Mouse (Mus musculus): Measurements from ENCODE around the gene Abca1. TPM values are rescaled to one million over a fixed set of nuclear protein-coding genes. Genes with fewer than 3 reads are reported as not detected.

Gene Abca1
- total and polyA plus RNA-seq, 3 experiments: 4.2 to 23.5 (median 13.1) TPM

DNA sequence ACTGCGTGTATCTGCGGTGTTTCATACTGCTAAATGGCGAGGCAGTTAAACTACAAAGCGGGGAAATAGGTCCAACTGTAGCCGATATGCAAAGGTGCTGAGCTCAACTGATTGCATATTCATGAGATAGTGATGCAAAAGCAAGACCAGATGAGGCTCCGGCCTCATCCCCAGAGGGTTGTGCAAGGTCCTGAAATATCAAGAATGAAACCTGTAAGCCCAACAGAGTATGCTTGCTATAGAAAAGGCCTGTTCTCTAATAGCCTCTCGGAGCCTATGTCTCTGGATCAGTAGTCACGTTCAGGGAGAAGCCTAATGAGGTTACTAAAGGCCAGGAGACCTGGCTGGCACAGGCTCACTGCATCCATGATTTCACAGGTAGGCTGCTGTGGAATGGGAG is 9.2 kb downstream of the Abca1 start:
- DNase-seq: no peak
- 88% methylated on average over 8 of the region's 8 CpGs for WGBS
- Histone ChIP-seq H3K27me3 (ENCODE audit: control insufficient read depth, insufficient read depth, low read length) (no peaks in the 10 kb centered on the region), H3K4me3 (no peak overlapping the region), H3K4me1 (ENCODE audit: control insufficient read depth, insufficient read depth, low read length) (peaks cover 24% of the 10 kb centered on the region), H3K79me2 (replicated peaks; ENCODE audit: control insufficient read depth, insufficient read depth, low read length) (peaks cover 11% of the 10 kb centered on the region), H3K27ac (no peak overlapping the region), H3K36me3 (ENCODE audit: control insufficient read depth, insufficient read depth, low read length) (peaks cover 10% of the 10 kb centered on the region), H3K9ac (ENCODE audit: low read depth, low read length) (no peak overlapping the region)
- TF ChIP-seq CTCF (IDR thresholded peaks at IDR 0.05) (no peak), EP300 (IDR thresholded peaks at IDR 0.05; ENCODE audit: insufficient read depth, low read depth, low read length) (no peak), POLR2A (IDR thresholded peaks at IDR 0.05; ENCODE audit: insufficient read depth, low read depth, low read length) (no peak)
- intact Hi-C loops (cut with DNase I): no loop called here

DNA sequence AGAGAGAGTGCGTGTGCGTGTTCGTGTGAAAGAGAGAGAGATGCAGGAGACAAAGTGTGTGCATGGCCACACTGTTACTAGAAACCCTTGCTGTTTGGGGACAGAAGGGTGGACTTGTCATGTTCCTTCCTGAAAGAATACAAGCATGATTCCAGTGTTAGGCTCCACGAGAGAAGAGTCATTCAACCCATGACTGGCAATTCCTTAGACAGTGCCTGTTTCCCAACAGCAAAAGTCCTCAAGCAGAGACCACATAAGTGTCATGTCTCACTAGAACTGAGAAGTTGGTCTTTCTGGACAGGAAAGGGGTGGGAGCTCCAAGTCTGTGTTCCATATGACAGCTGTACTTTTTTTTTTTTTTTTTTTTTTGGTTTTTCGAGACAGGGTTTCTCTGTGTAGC is 10.1 kb downstream of the Abca1 start:
- TF ChIP-seq EP300 (IDR thresholded peaks at IDR 0.05; ENCODE audit: insufficient read depth, low read depth, low read length) (no peak), POLR2A (IDR thresholded peaks at IDR 0.05; ENCODE audit: insufficient read depth, low read depth, low read length) (no peak), CTCF (IDR thresholded peaks at IDR 0.05) (no peak)
- H3K27ac ChIP-seq: no peak overlapping the region
- H3K4me1 ChIP-seq (ENCODE audit: control insufficient read depth, insufficient read depth, low read length): peaks cover 20% of the 10 kb centered on the region
- intact Hi-C loops (cut with DNase I): no loop called here
- WGBS: 93% methylated on average over 4 of the region's 5 CpGs
- no peak overlapping the region for H3K4me3 ChIP-seq
- DNase-seq: no peak
- no peaks in the 10 kb centered on the region for H3K27me3 ChIP-seq (ENCODE audit: control insufficient read depth, insufficient read depth, low read length)
- no peak overlapping the region for H3K9ac ChIP-seq (ENCODE audit: low read depth, low read length)
- peaks cover 14% of the 10 kb centered on the region for H3K36me3 ChIP-seq (ENCODE audit: control insufficient read depth, insufficient read depth, low read length)
- peaks cover 11% of the 10 kb centered on the region for H3K79me2 ChIP-seq (replicated peaks; ENCODE audit: control insufficient read depth, insufficient read depth, low read length)

DNA sequence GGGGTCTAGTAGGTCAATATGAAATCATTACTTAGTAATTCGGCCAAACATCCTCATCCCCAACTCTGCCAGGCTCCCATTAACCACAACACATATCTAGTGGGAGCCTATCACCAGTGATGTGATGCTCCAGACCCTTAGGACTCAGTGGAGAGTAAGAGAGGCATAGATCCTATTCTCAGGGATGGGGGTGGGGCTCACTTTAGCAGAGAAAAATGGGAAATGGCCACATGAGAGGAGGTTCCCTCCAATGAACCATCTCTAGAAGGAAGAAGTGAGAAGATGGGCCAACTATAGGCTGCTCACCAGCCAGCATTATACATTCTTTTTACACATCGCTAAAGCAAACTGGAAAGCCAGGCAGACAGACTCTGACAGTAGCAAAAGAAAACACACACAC is 10.9 kb downstream of the Abca1 start:
- H3K4me3 ChIP-seq: no peak overlapping the region
- H3K27ac ChIP-seq: no peak overlapping the region
- no peak for DNase-seq
- WGBS: 75% methylated on average over 2 of the region's 2 CpGs
- H3K4me1 ChIP-seq (ENCODE audit: control insufficient read depth, insufficient read depth, low read length): peaks cover 20% of the 10 kb centered on the region
- no peak overlapping the region for H3K9ac ChIP-seq (ENCODE audit: low read depth, low read length)
- no peak for TF ChIP-seq POLR2A (IDR thresholded peaks at IDR 0.05; ENCODE audit: insufficient read depth, low read depth, low read length)
- no peak for TF ChIP-seq CTCF (IDR thresholded peaks at IDR 0.05)
- TF ChIP-seq EP300 (IDR thresholded peaks at IDR 0.05; ENCODE audit: insufficient read depth, low read depth, low read length): no peak
- peaks cover 11% of the 10 kb centered on the region for H3K79me2 ChIP-seq (replicated peaks; ENCODE audit: control insufficient read depth, insufficient read depth, low read length)
- intact Hi-C loops (cut with DNase I): no loop called here
- H3K27me3 ChIP-seq (ENCODE audit: control insufficient read depth, insufficient read depth, low read length): no peaks in the 10 kb centered on the region
- H3K36me3 ChIP-seq (ENCODE audit: control insufficient read depth, insufficient read depth, low read length): peaks cover 11% of the 10 kb centered on the region

DNA sequence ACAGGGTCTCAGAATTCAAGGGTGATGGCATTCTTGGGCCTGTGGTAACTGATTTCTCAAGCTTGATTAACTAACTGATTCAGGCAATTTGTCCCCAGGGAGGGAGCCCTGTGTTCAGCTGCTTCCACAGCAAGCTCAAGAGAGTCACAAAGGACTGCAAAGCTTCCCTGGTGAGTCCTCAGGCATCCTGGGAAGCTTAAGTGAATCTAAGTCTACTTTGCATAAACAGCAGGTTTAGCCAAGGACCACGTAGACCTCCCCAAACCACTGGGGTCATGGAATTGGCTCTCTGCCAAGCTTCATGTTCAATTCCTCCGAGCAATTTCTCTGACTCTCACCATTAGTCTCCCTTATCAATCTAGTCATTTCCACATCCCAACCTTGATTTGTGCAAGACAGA is 12.2 kb downstream of the Abca1 start:
- no peak overlapping the region for H3K4me3 ChIP-seq
- peaks cover 11% of the 10 kb centered on the region for H3K79me2 ChIP-seq (replicated peaks; ENCODE audit: control insufficient read depth, insufficient read depth, low read length)
- peaks cover 15% of the 10 kb centered on the region for H3K4me1 ChIP-seq (ENCODE audit: control insufficient read depth, insufficient read depth, low read length)
- no peaks in the 10 kb centered on the region for H3K27me3 ChIP-seq (ENCODE audit: control insufficient read depth, insufficient read depth, low read length)
- peaks cover 6% of the 10 kb centered on the region for H3K36me3 ChIP-seq (ENCODE audit: control insufficient read depth, insufficient read depth, low read length)
- H3K27ac ChIP-seq: no peak overlapping the region
- no peak for TF ChIP-seq CTCF (IDR thresholded peaks at IDR 0.05)
- no peak for TF ChIP-seq EP300 (IDR thresholded peaks at IDR 0.05; ENCODE audit: insufficient read depth, low read depth, low read length)
- TF ChIP-seq POLR2A (IDR thresholded peaks at IDR 0.05; ENCODE audit: insufficient read depth, low read depth, low read length): no peak
- peak in 1 of 2 experiments; percentile 21 for DNase-seq
- H3K9ac ChIP-seq (ENCODE audit: low read depth, low read length): no peak overlapping the region
- WGBS: 28% methylated on average over 2 of the region's 2 CpGs
- intact Hi-C loops (cut with DNase I): no loop called here

DNA sequence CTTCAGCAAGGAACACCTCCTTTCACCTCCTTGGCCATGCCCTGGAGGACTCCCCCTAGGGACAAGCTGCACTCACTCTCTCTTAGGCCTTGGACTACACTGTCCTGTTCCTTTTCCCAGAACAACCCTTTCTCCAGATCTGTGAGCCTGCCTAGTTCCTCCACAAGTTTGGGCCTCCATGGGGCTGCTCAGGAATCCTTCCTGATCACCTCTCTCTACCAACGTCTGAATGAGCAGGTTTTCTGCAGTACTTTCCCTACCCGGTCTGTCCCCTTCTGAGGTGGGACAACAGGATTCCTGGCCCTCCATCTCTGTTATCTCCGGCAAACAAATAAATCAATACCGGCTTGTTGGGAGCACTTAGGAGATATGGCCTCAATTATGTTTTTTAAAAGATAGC is 12.6 kb downstream of the Abca1 start:
- no peaks in the 10 kb centered on the region for H3K27me3 ChIP-seq (ENCODE audit: control insufficient read depth, insufficient read depth, low read length)
- DNase-seq: no peak
- no peak overlapping the region for H3K27ac ChIP-seq
- H3K79me2 ChIP-seq (replicated peaks; ENCODE audit: control insufficient read depth, insufficient read depth, low read length): peaks cover 11% of the 10 kb centered on the region
- H3K4me3 ChIP-seq: no peak overlapping the region
- 78% methylated on average over 4 of the region's 4 CpGs for WGBS
- peaks cover 15% of the 10 kb centered on the region for H3K4me1 ChIP-seq (ENCODE audit: control insufficient read depth, insufficient read depth, low read length)
- intact Hi-C loops (cut with DNase I): no loop called here
- peaks cover 6% of the 10 kb centered on the region; the same call in 1 of the 2 replicates for H3K36me3 ChIP-seq (ENCODE audit: control insufficient read depth, insufficient read depth, low read length)
- no peak overlapping the region for H3K9ac ChIP-seq (ENCODE audit: low read depth, low read length)
- TF ChIP-seq CTCF (IDR thresholded peaks at IDR 0.05): no peak
- TF ChIP-seq EP300 (IDR thresholded peaks at IDR 0.05; ENCODE audit: insufficient read depth, low read depth, low read length): no peak

DNA sequence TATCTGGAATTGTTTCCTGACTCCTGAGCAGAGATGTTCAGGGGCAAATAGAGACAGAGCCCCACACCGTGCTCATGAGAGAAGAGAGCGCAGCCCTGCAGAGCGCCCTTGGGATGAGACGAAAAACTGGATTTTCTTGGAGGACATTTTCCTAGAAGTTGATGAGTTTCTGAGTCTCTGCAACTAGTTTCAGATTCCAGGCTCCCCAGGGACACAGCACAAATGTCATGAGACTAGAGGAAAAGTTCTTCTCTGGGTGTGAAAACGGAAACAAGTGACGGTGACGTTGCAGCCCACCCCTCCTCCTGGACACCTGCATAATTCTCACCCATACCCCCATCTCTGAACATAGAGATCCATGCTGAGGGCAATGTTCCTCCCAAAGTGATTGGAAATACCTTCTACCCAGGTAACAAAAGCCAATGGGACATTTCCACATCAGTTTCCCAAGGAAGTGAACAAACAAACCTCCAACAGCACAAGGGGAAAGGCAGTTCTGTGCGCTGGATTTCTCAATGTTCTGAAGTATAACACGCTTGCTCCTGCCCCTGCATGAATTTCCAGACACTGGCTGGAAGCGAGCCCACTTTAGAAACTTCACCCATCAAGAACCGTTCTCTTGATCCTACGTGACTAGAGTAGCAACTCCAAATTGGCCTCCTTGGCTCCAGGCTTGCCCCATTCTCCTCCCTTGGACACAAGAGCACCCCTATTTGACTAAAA is 13.3 kb downstream of the Abca1 start:
- Histone ChIP-seq H3K27ac (no peak overlapping the region), H3K36me3 (ENCODE audit: control insufficient read depth, insufficient read depth, low read length) (peaks cover 6% of the 10 kb centered on the region; the same call in 1 of the 2 replicates), H3K79me2 (replicated peaks; ENCODE audit: control insufficient read depth, insufficient read depth, low read length) (peaks cover 11% of the 10 kb centered on the region), H3K27me3 (ENCODE audit: control insufficient read depth, insufficient read depth, low read length) (no peaks in the 10 kb centered on the region), H3K4me1 (ENCODE audit: control insufficient read depth, insufficient read depth, low read length) (peaks cover 15% of the 10 kb centered on the region), H3K4me3 (no peak overlapping the region), H3K9ac (ENCODE audit: low read depth, low read length) (no peak overlapping the region)
- WGBS: 81% methylated on average over 12 of the region's 12 CpGs
- DNase-seq: no peak
- no peak for TF ChIP-seq POLR2A (IDR thresholded peaks at IDR 0.05; ENCODE audit: insufficient read depth, low read depth, low read length)
- no peak for TF ChIP-seq CTCF (IDR thresholded peaks at IDR 0.05)
- TF ChIP-seq EP300 (IDR thresholded peaks at IDR 0.05; ENCODE audit: insufficient read depth, low read depth, low read length): no peak
- intact Hi-C loops (cut with DNase I): no loop called here

All from heart, adult 2 months (tissue).